Mouse (Mus musculus): Measurements from ENCODE around the gene Aff3. TPM values are rescaled to one million over a fixed set of nuclear protein-coding genes. Genes with fewer than 3 reads are reported as not detected.

Gene Aff3
- total RNA-seq, 1 experiment = 1.7 TPM

DNA sequence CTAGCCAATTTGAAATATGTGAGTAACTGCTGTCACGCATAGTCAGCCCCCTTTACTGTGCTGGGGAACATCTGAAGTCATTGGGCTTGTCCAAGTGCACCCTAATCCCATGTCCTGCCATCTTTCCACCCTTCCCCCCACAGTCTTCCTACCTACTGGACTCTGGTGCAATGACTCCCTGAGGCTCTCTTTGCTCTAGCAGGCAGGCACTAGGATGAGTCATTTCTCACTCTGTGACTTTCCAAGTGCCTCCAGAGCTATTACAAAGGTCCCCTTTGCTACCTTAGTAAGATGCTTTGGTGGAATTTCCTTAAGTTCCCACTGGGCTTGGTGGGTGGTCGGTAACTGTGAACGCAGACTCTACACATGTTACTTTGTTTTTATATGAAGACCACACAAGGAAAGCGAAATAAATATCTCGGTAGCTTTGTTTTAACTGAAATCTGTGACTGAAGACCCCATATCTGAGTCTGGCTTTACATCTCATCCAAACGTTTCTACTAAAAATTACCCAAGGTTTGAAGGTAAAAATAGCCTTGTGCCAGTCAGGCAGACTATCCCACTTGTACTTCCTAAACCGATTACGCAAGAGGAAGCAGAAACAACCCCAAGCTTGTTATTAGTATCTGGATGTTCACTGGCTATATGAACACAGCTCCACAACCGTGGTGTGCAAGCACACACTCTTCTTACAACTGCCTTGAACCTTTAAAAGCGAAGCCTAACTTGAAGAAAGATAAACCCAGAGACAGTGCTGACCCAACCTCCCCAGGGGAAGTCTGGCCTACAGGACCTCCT lies 405.0 kb downstream of the Aff3 start:
- Histone ChIP-seq H3K9ac (ENCODE audit: insufficient read depth, low read depth, low read length, poor library complexity, severe bottlenecking) (no peak overlapping the region), H3K27ac (ENCODE audit: insufficient read depth, low read depth, low read length, poor library complexity, severe bottlenecking) (no peak overlapping the region), H3K4me1 (ENCODE audit: control insufficient read depth in 2 of 2, insufficient read depth in 2 of 2, low read length in 2 of 2, poor library complexity in 1 of 2) (no peaks in the 10 kb centered on the region), H3K9me3 (ENCODE audit: control insufficient read depth, insufficient read depth, low read depth, low read length) (no peaks in the 10 kb centered on the region), H3K36me3 (ENCODE audit: control insufficient read depth, insufficient read depth, low read length, poor library complexity, severe bottlenecking) (no peaks in the 10 kb centered on the region), H3K4me3 (ENCODE audit: insufficient read depth in 1 of 2, low read depth in 1 of 2, low read length in 2 of 2, poor library complexity in 1 of 2, severe bottlenecking in 1 of 2) (no peak overlapping the region)
- DNase-seq (ENCODE audit: low read depth, low spot score) = no peak
- TF ChIP-seq HCFC1 (IDR thresholded peaks at IDR 0.05; ENCODE audit: borderline replicate concordance, insufficient read depth, low read length) = no peak
- TF ChIP-seq ZNF384 (IDR thresholded peaks at IDR 0.05; ENCODE audit: low read depth, low read length) = no peak
- TF ChIP-seq CHD2 (IDR thresholded peaks at IDR 0.05; ENCODE audit: low read depth, low read length) = no peak
- no peak for TF ChIP-seq MAFK (IDR thresholded peaks at IDR 0.05; ENCODE audit: insufficient read depth, low read depth, low read length)
- TF ChIP-seq ZC3H11A (IDR thresholded peaks at IDR 0.05; ENCODE audit: borderline replicate concordance, low read depth, low read length) = no peak
- in situ Hi-C loops (cut with MboI; ENCODE audit: low sequenced_read_pairs in 2 of 2, unreplicated experiment in 2 of 2) = no loop called here

- Histone ChIP-seq H3K36me3 (ENCODE audit: control insufficient read depth, insufficient read depth, low read length, poor library complexity, severe bottlenecking) (no peaks in the 10 kb centered on the region), H3K9ac (ENCODE audit: insufficient read depth, low read depth, low read length, poor library complexity, severe bottlenecking) (no peak overlapping the region), H3K27ac (ENCODE audit: insufficient read depth, low read depth, low read length, poor library complexity, severe bottlenecking) (no peak overlapping the region), H3K4me3 (ENCODE audit: insufficient read depth in 1 of 2, low read depth in 1 of 2, low read length in 2 of 2, poor library complexity in 1 of 2, severe bottlenecking in 1 of 2) (no peak overlapping the region), H3K4me1 (ENCODE audit: control insufficient read depth in 2 of 2, insufficient read depth in 2 of 2, low read length in 2 of 2, poor library complexity in 1 of 2) (no peaks in the 10 kb centered on the region), H3K9me3 (ENCODE audit: control insufficient read depth, insufficient read depth, low read depth, low read length) (no peaks in the 10 kb centered on the region)
- in situ Hi-C loops (cut with MboI; ENCODE audit: low sequenced_read_pairs in 2 of 2, unreplicated experiment in 2 of 2) = no loop called here
- no peak for DNase-seq (ENCODE audit: low read depth, low spot score)
- TF ChIP-seq MAFK (IDR thresholded peaks at IDR 0.05; ENCODE audit: insufficient read depth, low read depth, low read length) (no peak), ZC3H11A (IDR thresholded peaks at IDR 0.05; ENCODE audit: borderline replicate concordance, low read depth, low read length) (no peak), CHD2 (IDR thresholded peaks at IDR 0.05; ENCODE audit: low read depth, low read length) (no peak), HCFC1 (IDR thresholded peaks at IDR 0.05; ENCODE audit: borderline replicate concordance, insufficient read depth, low read length) (no peak), ZNF384 (IDR thresholded peaks at IDR 0.05; ENCODE audit: low read depth, low read length) (no peak)
These were observed 410.3 kb downstream of the Aff3 start for GRCm38 (mm10) chr1:38254426-38254825.

- TF ChIP-seq CHD2 (IDR thresholded peaks at IDR 0.05; ENCODE audit: low read depth, low read length) (no peak), HCFC1 (IDR thresholded peaks at IDR 0.05; ENCODE audit: borderline replicate concordance, insufficient read depth, low read length) (no peak), MAFK (IDR thresholded peaks at IDR 0.05; ENCODE audit: insufficient read depth, low read depth, low read length) (no peak), ZNF384 (IDR thresholded peaks at IDR 0.05; ENCODE audit: low read depth, low read length) (no peak), ZC3H11A (IDR thresholded peaks at IDR 0.05; ENCODE audit: borderline replicate concordance, low read depth, low read length) (0 out of 2 replicates have a peak, but pooled peaks have one; percentile 7)
- Histone ChIP-seq H3K4me1 (ENCODE audit: control insufficient read depth in 2 of 2, insufficient read depth in 2 of 2, low read length in 2 of 2, poor library complexity in 1 of 2) (no peaks in the 10 kb centered on the region), H3K4me3 (ENCODE audit: insufficient read depth in 1 of 2, low read depth in 1 of 2, low read length in 2 of 2, poor library complexity in 1 of 2, severe bottlenecking in 1 of 2) (no peak overlapping the region), H3K9ac (ENCODE audit: insufficient read depth, low read depth, low read length, poor library complexity, severe bottlenecking) (no peak overlapping the region), H3K9me3 (ENCODE audit: control insufficient read depth, insufficient read depth, low read depth, low read length) (no peaks in the 10 kb centered on the region), H3K27ac (ENCODE audit: insufficient read depth, low read depth, low read length, poor library complexity, severe bottlenecking) (no peak overlapping the region), H3K36me3 (ENCODE audit: control insufficient read depth, insufficient read depth, low read length, poor library complexity, severe bottlenecking) (no peaks in the 10 kb centered on the region)
- peak; percentile 20 for DNase-seq (ENCODE audit: low read depth, low spot score)
- in situ Hi-C loops (cut with MboI; ENCODE audit: low sequenced_read_pairs in 2 of 2, unreplicated experiment in 2 of 2) = no loop called here
These were observed 412.0 kb downstream of the Aff3 start for GRCm38 (mm10) chr1:38252766-38253079.

DNA sequence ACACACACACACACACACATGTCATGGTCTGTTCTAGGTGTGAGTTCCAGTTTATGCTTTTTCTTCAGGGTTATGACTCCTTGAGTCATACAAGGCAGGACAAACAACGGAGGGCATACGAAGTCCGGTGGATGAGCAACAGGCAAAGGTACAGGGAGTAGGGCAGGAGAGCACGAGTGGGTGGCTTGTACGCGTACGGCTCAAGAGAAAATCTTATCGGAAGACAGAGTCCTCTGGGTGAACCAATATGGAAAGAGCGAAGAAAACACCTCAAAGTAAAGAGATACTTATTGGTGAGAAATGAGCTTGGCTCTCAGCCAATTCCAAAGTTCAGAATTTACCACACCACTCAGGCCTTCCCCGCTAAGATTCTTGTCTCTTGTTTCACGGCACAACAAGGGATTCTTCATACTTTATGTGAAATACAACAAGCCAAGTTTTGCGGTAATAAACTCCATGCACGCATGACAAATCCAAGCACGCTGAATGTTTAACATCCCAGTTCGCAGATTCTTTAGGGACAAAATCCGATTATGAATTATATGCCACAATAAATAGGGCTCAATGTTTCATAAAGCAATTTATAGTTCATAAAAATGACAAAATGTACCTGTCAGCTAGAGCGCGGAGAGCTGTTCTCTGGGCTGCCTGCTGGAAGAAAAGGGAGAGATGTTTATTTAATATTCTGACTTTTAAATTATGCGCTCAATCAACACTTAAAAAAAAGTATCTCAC lies 412.6 kb downstream of the Aff3 start:
- no peaks in the 10 kb centered on the region for H3K9me3 ChIP-seq (ENCODE audit: control insufficient read depth, insufficient read depth, low read depth, low read length)
- DNase-seq (ENCODE audit: low read depth, low spot score) = no peak
- in situ Hi-C loops (cut with MboI; ENCODE audit: low sequenced_read_pairs in 2 of 2, unreplicated experiment in 2 of 2) = no loop called here
- no peaks in the 10 kb centered on the region for H3K36me3 ChIP-seq (ENCODE audit: control insufficient read depth, insufficient read depth, low read length, poor library complexity, severe bottlenecking)
- TF ChIP-seq ZC3H11A (IDR thresholded peaks at IDR 0.05; ENCODE audit: borderline replicate concordance, low read depth, low read length) = no peak
- no peak for TF ChIP-seq CHD2 (IDR thresholded peaks at IDR 0.05; ENCODE audit: low read depth, low read length)
- TF ChIP-seq HCFC1 (IDR thresholded peaks at IDR 0.05; ENCODE audit: borderline replicate concordance, insufficient read depth, low read length) = no peak
- TF ChIP-seq MAFK (IDR thresholded peaks at IDR 0.05; ENCODE audit: insufficient read depth, low read depth, low read length) = no peak
- TF ChIP-seq ZNF384 (IDR thresholded peaks at IDR 0.05; ENCODE audit: low read depth, low read length) = no peak
- H3K4me1 ChIP-seq (ENCODE audit: control insufficient read depth in 2 of 2, insufficient read depth in 2 of 2, low read length in 2 of 2, poor library complexity in 1 of 2) = no peaks in the 10 kb centered on the region
- no peak overlapping the region for H3K27ac ChIP-seq (ENCODE audit: insufficient read depth, low read depth, low read length, poor library complexity, severe bottlenecking)
- H3K9ac ChIP-seq (ENCODE audit: insufficient read depth, low read depth, low read length, poor library complexity, severe bottlenecking) = no peak overlapping the region
- no peak overlapping the region for H3K4me3 ChIP-seq (ENCODE audit: insufficient read depth in 1 of 2, low read depth in 1 of 2, low read length in 2 of 2, poor library complexity in 1 of 2, severe bottlenecking in 1 of 2)
